Mouse (Mus musculus) brain, embryonic 14.5 days (tissue): ENCODE results near the gene Grin1.

Source experiments
- CTCF ChIP-seq: fragments of 200-500 bp; IDR thresholded peaks from 2 replicates; pipeline ENCODE4 v1.5.1; 2012; ENCODE audit warnings: inconsistent platforms, mild to moderate bottlenecking, moderate library complexity, borderline replicate concordance; ENCODE audit not compliant: insufficient read depth, insufficient read length; ENCODE audit errors: extremely low read depth
- POLR2A ChIP-seq: fragments of 200-500 bp; IDR thresholded peaks from 2 replicates; pipeline ENCODE4 v1.6.1; 2012; ENCODE audit warnings: mild to moderate bottlenecking, inconsistent platforms, borderline replicate concordance; ENCODE audit not compliant: poor library complexity, insufficient read depth, insufficient read length, severe bottlenecking; ENCODE audit errors: extremely low read depth

GRCm38 (mm10) chr2:25298046-25298445 lies 20.9 kb downstream of the Grin1 start:
- no peak for TF ChIP-seq POLR2A
- TF ChIP-seq CTCF, result no peak
